Mouse (Mus musculus) forebrain, embryonic 13.5 days (tissue): ENCODE measurements around the gene Eid3. TPM values are rescaled to one million over a fixed set of nuclear protein-coding genes. Genes with fewer than 3 reads are reported as not detected.

Experiments
- ATAC-seq: fragments of 200-750 bp; cut with Nextera tagmentation; 2 replicates; pipeline ENCODE4 v1.8.0; 2017
- H3K27ac ChIP-seq: fragments of 300-500 bp; sonication (generic); 2 replicates; pipeline ENCODE4 v1.5.1; 2015; ENCODE audit warnings: inconsistent platforms, mild to moderate bottlenecking, moderate library complexity
- H3K27me3 ChIP-seq: fragments of 300-500 bp; sonication (generic); 2 replicates; pipeline ENCODE4 v1.6.1; 2015; ENCODE audit warnings: mild to moderate bottlenecking, inconsistent platforms
- H3K36me3 ChIP-seq: fragments of 300-500 bp; sonication (generic); 2 replicates; pipeline ENCODE4 v1.6.1; 2015; ENCODE audit warnings: mild to moderate bottlenecking, inconsistent platforms; ENCODE audit not compliant: poor library complexity, severe bottlenecking
- H3K4me1 ChIP-seq: fragments of 300-500 bp; sonication (generic); 2 replicates; pipeline ENCODE4 v1.6.1; 2015; ENCODE audit warnings: inconsistent platforms
- H3K4me2 ChIP-seq: fragments of 300-500 bp; sonication (generic); 2 replicates; pipeline ENCODE4 v1.6.1; 2015; ENCODE audit warnings: inconsistent platforms, mild to moderate bottlenecking, moderate library complexity
- H3K4me3 ChIP-seq: fragments of 300-500 bp; sonication (generic); 2 replicates; pipeline ENCODE4 v1.5.1; 2015; ENCODE audit warnings: mild to moderate bottlenecking, inconsistent platforms
- H3K9ac ChIP-seq: fragments of 300-500 bp; sonication (generic); 2 replicates; pipeline ENCODE4 v1.6.1; 2015; ENCODE audit warnings: mild to moderate bottlenecking, inconsistent platforms
- H3K9me3 ChIP-seq: fragments of 300-500 bp; sonication (generic); replicated peaks from 2 replicates; pipeline ENCODE4 v1.6.1; 2016; ENCODE audit warnings: inconsistent platforms
- WGBS: fragments of 180-500 bp; shearing (Covaris S2); methylation state at CpG from one replicate; pipeline ENCODE4 v1.1.7; 2015; 5-methylcytosine and 5-hydroxymethylcytosine counted together
- polyA plus RNA-seq: library from polyadenylated mRNA; unstranded; fragments of >200 nt; fragmentation: Nextera tagmentation; extraction: Ambion mirVana; gene quantifications from 2 replicates; pipeline ENCODE4 v1.2.1, GENCODE M21; 2015

Gene Eid3
- polyA plus RNA-seq, 1 experiment from 2014 or later: 0.46 TPM

DNA sequence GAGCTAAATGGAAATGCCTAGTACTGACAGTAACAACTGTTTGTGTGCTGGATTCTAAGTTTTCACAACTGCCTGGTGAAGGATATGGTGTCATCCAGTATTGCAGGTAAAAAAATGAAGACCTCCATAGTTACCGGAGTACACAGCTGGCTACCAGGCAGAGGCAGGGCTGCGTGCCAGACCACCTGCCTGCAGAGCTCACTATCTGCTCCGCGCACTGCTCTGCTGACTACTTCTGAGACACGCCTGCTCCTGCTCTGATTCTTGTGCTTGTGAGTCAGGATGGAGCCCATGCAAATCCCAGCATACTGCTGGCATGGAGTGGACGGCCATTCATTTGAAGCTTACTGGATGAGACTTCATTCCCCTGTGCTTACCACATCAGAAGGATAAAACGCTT lies 2.6 kb upstream of the Eid3 start:
- H3K4me3 ChIP-seq: 0 out of 2 replicates have a peak overlapping the region, but pooled peaks have one; percentile 7
- WGBS: 71% methylated on average over 7 of the region's 7 CpGs
- 0 out of 2 replicates have a peak overlapping the region, but pooled peaks have one; percentile 44 for H3K27ac ChIP-seq
- peaks cover 45% of the 10 kb centered on the region for H3K4me1 ChIP-seq
- H3K27me3 ChIP-seq: no peaks in the 10 kb centered on the region
- H3K36me3 ChIP-seq: peaks cover 46% of the 10 kb centered on the region
- 0 out of 2 replicates have a peak overlapping the region, but pooled peaks have one; percentile 80 for H3K4me2 ChIP-seq
- no peak for ATAC-seq
- H3K9ac ChIP-seq: no peak overlapping the region
- H3K9me3 ChIP-seq: no peaks in the 10 kb centered on the region

- WGBS: 87% methylated on average over 18 of the region's 18 CpGs
- Histone ChIP-seq H3K9me3 (no peaks in the 10 kb centered on the region), H3K4me3 (no peak overlapping the region), H3K4me1 (peaks cover 38% of the 10 kb centered on the region), H3K36me3 (peaks cover 58% of the 10 kb centered on the region), H3K27me3 (no peaks in the 10 kb centered on the region), H3K4me2 (no peak overlapping the region), H3K9ac (no peak overlapping the region), H3K27ac (no peak overlapping the region)
- no peak for ATAC-seq
Observed at GRCm38 (mm10) chr10:82866832-82867231, 406 bp downstream of the Eid3 start.

DNA sequence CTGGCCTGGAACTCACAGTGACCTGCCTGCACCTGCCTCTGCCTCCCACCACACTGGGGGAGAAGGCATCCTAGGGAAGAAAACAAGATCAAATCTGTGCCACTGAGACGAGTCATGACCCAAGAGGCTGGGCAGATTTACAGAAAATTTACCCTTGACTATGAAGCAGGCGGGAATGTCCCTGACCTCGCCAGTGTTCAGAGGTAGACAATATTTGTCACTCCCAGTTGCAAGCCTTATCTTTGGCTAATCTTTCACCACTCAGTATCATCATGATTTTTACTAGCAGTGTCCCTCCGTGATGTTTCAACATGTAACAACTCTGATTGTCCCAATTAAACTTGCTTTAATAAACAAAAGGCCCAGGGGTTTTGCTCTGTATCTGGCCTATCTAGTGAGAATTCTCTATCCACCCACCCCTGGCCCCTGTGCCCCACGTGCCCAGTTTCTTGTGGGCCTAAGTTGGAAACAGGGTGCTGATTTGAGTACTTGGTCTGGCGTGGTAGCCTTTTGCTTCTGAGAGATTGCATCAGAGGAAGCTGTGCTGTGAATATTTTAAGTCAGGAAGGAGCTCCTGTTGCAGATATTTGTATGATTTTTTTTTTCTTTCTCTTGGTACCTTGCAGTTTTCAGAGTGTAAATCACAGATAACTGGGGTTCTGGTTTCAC lies 2.1 kb downstream of the Eid3 start:
- no peak overlapping the region for H3K4me3 ChIP-seq
- no peak overlapping the region for H3K4me2 ChIP-seq
- ATAC-seq: no peak
- 88% methylated on average over 6 of the region's 6 CpGs for WGBS
- H3K9me3 ChIP-seq: no peaks in the 10 kb centered on the region
- no peak overlapping the region for H3K9ac ChIP-seq
- no peak overlapping the region for H3K27ac ChIP-seq
- H3K4me1 ChIP-seq: peaks cover 25% of the 10 kb centered on the region
- H3K36me3 ChIP-seq: peaks cover 52% of the 10 kb centered on the region
- no peaks in the 10 kb centered on the region for H3K27me3 ChIP-seq

GRCm38 (mm10) chr10:82875446-82875845 lies 9.0 kb downstream of the Eid3 start:
- Histone ChIP-seq H3K36me3 (peaks cover 69% of the 10 kb centered on the region), H3K27me3 (no peaks in the 10 kb centered on the region), H3K9me3 (no peaks in the 10 kb centered on the region), H3K9ac (no peak overlapping the region), H3K4me1 (0 out of 2 replicates have a peak, but pooled peaks cover 7% of the 10 kb centered on the region), H3K27ac (no peak overlapping the region), H3K4me2 (no peak overlapping the region), H3K4me3 (no peak overlapping the region)
- no peak for ATAC-seq
- WGBS: 92% methylated on average over 10 of the region's 10 CpGs

- Histone ChIP-seq H3K9ac (no peak overlapping the region), H3K4me3 (no peak overlapping the region), H3K36me3 (peaks cover 71% of the 10 kb centered on the region), H3K4me1 (0 out of 2 replicates have a peak, but pooled peaks cover 7% of the 10 kb centered on the region), H3K27ac (no peak overlapping the region), H3K9me3 (no peaks in the 10 kb centered on the region), H3K27me3 (no peaks in the 10 kb centered on the region), H3K4me2 (no peak overlapping the region)
- WGBS: 84% methylated on average over 16 of the region's 16 CpGs
- ATAC-seq: no peak
Observed at GRCm38 (mm10) chr10:82876076-82876796, 9.8 kb downstream of the Eid3 start.

DNA sequence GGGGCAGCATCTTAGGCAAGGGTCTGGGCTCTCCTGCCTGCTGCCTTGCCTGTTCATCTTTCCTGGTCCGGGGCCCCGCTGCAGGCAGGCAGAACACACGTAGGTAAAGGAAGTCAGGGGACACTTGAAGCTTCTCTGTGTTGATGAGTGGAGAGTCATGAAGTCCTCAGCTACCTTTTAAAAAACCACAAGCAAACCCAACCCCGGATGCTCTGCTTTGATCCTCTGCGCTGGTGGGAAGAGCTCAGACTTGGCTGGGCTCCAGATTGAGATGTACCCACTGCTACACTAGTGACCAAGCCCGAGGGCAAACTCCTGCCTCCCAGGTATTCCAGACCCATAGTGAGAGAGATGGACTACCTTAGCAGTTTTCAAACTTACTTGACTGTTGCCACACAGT lies 20.9 kb downstream of the Eid3 start:
- H3K4me2 ChIP-seq: no peak overlapping the region
- H3K36me3 ChIP-seq: peaks cover 94% of the 10 kb centered on the region
- 0 out of 2 replicates have a peak, but pooled peaks cover 4% of the 10 kb centered on the region for H3K4me1 ChIP-seq
- ATAC-seq: no peak
- H3K27me3 ChIP-seq: no peaks in the 10 kb centered on the region
- no peak overlapping the region for H3K4me3 ChIP-seq
- no peak overlapping the region for H3K9ac ChIP-seq
- no peaks in the 10 kb centered on the region for H3K9me3 ChIP-seq
- H3K27ac ChIP-seq: no peak overlapping the region
- WGBS: 95% methylated on average over 6 of the region's 6 CpGs

DNA sequence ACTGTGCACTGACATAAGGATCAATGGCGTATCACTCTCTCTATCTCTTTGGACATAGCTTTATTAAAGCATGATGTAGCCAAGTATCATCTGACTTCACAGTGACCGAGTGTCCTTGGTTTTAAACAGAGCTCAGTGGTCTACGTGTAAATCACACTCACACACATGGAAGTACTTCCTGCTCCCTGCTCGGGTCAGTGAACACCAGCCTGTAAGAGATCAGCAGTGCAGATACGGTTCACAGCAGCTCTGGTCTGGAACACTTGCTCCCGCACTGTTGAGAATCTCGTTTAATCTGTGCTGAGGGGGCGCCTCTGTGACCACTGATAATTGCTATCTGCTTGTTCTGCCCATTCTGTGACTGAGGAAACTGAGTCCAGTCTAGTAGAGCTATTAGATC lies 22.1 kb downstream of the Eid3 start:
- no peak overlapping the region for H3K4me3 ChIP-seq
- H3K9ac ChIP-seq: no peak overlapping the region
- peaks cover 9% of the 10 kb centered on the region; the same call in 1 of the 2 replicates for H3K4me1 ChIP-seq
- peaks cover 93% of the 10 kb centered on the region for H3K36me3 ChIP-seq
- no peak overlapping the region for H3K4me2 ChIP-seq
- no peaks in the 10 kb centered on the region for H3K9me3 ChIP-seq
- no peaks in the 10 kb centered on the region for H3K27me3 ChIP-seq
- no peak overlapping the region for H3K27ac ChIP-seq
- 91% methylated on average over 8 of the region's 8 CpGs for WGBS
- ATAC-seq: no peak

DNA sequence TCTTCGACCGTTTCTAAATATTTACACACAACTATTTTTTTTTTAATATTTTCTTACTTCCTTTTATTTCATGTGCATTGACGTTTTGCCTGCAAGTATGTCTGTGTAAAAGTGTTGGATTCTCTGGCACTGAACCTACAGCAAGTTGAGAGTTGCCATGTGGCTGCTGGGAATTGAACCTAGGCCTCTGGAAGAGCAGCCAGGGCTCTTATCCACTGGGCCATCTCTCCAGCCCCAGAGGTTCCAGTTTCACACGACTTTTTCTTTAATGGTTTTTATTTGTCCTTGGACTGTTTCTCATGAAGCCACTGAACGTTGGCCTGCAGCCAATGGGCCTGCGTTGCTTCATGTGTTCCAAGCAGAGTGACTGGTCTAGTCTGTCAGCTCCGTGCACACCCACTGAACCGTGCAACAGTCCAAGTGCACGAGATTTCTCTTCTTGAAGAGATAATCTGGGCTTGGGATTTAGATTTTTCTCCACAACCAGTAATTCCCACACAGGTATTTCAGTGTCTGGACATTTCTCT lies 23.1 kb downstream of the Eid3 start:
- H3K4me3 ChIP-seq: no peak overlapping the region
- no peak for ATAC-seq
- no peaks in the 10 kb centered on the region for H3K27me3 ChIP-seq
- H3K27ac ChIP-seq: no peak overlapping the region
- H3K4me2 ChIP-seq: no peak overlapping the region
- 71% methylated on average over 9 of the region's 9 CpGs for whole genome bisulfite sequencing
- no peak overlapping the region for H3K9ac ChIP-seq
- peaks cover 86% of the 10 kb centered on the region for H3K36me3 ChIP-seq
- no peaks in the 10 kb centered on the region for H3K9me3 ChIP-seq
- peaks cover 18% of the 10 kb centered on the region; the same call in 1 of the 2 replicates for H3K4me1 ChIP-seq

GRCm38 (mm10) chr10:82890936-82891335 lies 24.5 kb downstream of the Eid3 start:
- H3K27me3 ChIP-seq: no peaks in the 10 kb centered on the region
- H3K9ac ChIP-seq: no peak overlapping the region
- H3K9me3 ChIP-seq: no peaks in the 10 kb centered on the region
- no peak overlapping the region for H3K4me2 ChIP-seq
- 88% methylated on average over 2 of the region's 2 CpGs for WGBS
- H3K4me3 ChIP-seq: no peak overlapping the region
- H3K27ac ChIP-seq: no peak overlapping the region
- H3K4me1 ChIP-seq: peaks cover 19% of the 10 kb centered on the region; the same call in 1 of the 2 replicates
- H3K36me3 ChIP-seq: peaks cover 84% of the 10 kb centered on the region
- ATAC-seq: no peak

GRCm38 (mm10) chr10:82891427-82891826 lies 25.0 kb downstream of the Eid3 start:
- H3K27me3 ChIP-seq: no peaks in the 10 kb centered on the region
- H3K36me3 ChIP-seq: peaks cover 84% of the 10 kb centered on the region
- H3K4me1 ChIP-seq: peaks cover 19% of the 10 kb centered on the region; the same call in 1 of the 2 replicates
- H3K4me2 ChIP-seq: no peak overlapping the region
- H3K9me3 ChIP-seq: no peaks in the 10 kb centered on the region
- H3K4me3 ChIP-seq: no peak overlapping the region
- no peak for ATAC-seq
- H3K9ac ChIP-seq: no peak overlapping the region
- 83% methylated on average over 7 of the region's 7 CpGs for WGBS
- H3K27ac ChIP-seq: no peak overlapping the region

DNA sequence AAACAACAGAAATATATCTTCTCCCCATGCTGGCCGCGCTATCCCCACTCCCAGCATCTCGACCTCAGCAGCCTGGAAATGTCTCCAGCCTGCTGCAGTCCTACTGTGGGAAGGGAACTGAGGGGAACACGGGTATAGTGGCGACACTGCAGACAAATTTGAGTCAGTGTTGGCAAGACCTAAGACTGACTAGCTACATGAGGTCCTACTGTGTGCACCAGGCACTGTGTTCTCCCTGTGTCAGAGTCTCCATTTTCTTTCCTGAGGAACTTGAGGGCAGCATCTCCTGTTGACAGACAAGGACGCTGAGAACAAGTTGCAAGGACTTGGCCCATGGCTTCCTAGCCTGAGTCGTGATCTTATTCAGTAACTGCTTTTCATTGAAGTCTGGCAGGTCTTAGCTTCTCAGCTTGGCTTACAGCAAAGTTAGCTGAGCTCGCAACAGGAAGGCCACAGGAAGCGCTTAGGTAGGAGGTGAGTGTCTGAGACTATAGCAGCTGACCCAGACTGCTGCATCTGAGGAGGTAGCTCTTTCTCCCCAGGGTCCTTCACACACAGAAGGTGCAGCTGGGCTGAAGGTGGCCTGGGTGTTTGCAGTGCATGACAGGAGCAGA lies 26.1 kb downstream of the Eid3 start:
- Histone ChIP-seq H3K4me1 (peaks cover 19% of the 10 kb centered on the region; the same call in 1 of the 2 replicates), H3K4me2 (no peak overlapping the region), H3K9me3 (no peaks in the 10 kb centered on the region), H3K27me3 (no peaks in the 10 kb centered on the region), H3K4me3 (no peak overlapping the region), H3K9ac (no peak overlapping the region), H3K36me3 (peaks cover 84% of the 10 kb centered on the region), H3K27ac (no peak overlapping the region)
- WGBS: 91% methylated on average over 9 of the region's 9 CpGs
- no peak for ATAC-seq
